Mouse (Mus musculus): ENCODE measurements around the gene Man2c1.

- no peak for TF ChIP-seq CTCF (IDR thresholded peaks at IDR 0.05; ENCODE audit: extremely low read depth, insufficient read length, insufficient replicate concordance, low read depth, low read length)
- no peak for TF ChIP-seq POLR2A (IDR thresholded peaks at IDR 0.05; ENCODE audit: low read depth, low read length)
These were observed 8.6 kb downstream of the Man2c1 start for GRCm38 (mm10) chr9:57139110-57139509.

Measured in small intestine, adult 2 months (tissue).